Mouse (Mus musculus) CH12.LX (cell line): ENCODE data around the gene Mgat5. TPM values are rescaled to one million over a fixed set of nuclear protein-coding genes. Genes with fewer than 3 reads are reported as not detected.

Experiments used
- DNase-seq: peaks from one replicate; pipeline ENCODE4 v3.0.0-alpha.2; 2013; ENCODE audit errors: extremely low read depth
- H3K27ac ChIP-seq: 2 replicates; pipeline ENCODE4 v1.5.1; 2012; ENCODE audit warnings: low read depth, mild to moderate bottlenecking, control low read depth, moderate library complexity; ENCODE audit not compliant: insufficient read depth
- H3K27me3 ChIP-seq: replicated peaks from 2 replicates; pipeline ENCODE3; 2012; ENCODE audit warnings: inconsistent platforms
- H3K36me3 ChIP-seq, 2 experiments: replicated peaks in 1 of 2; 2 replicates each; pipeline versions ENCODE3 to v1.6.1; 2012; ENCODE audit warnings: inconsistent platforms in 1 of 2, low read length in 1 of 2, mild to moderate bottlenecking in 1 of 2, mixed read lengths in 1 of 2, moderate library complexity in 1 of 2; ENCODE audit not compliant: control insufficient read depth in 1 of 2, insufficient read depth in 1 of 2
- H3K4me1 ChIP-seq, 2 experiments: 2 replicates each; pipeline ENCODE4 v1.6.1; 2012; ENCODE audit warnings: inconsistent platforms in 1 of 2, moderate library complexity in 1 of 2; ENCODE audit not compliant: insufficient read depth in 2 of 2, control insufficient read depth in 1 of 2
- H3K4me2 ChIP-seq: 2 replicates; pipeline ENCODE4 v1.6.1; 2012; ENCODE audit warnings: low read depth, mild to moderate bottlenecking, control low read depth; ENCODE audit not compliant: poor library complexity, insufficient read depth, severe bottlenecking
- H3K4me3 ChIP-seq, 3 experiments: fragments of 150-350 bp in 1 of 3; sonication (generic) in 1 of 3; replicated peaks in 1 of 3; 2 replicates each; pipeline versions ENCODE3 to v1.5.1; 2011 to 2012; ENCODE audit warnings: low read depth in 2 of 3, low read length in 2 of 3, mild to moderate bottlenecking in 2 of 3, moderate library complexity in 2 of 3, control low read depth in 1 of 3, improper control_type of control experiment in 1 of 3, inconsistent platforms in 1 of 3, mixed read lengths in 1 of 3; ENCODE audit not compliant: poor library complexity in 1 of 3
- H3K79me2 ChIP-seq: replicated peaks from 2 replicates; pipeline ENCODE4 v1.6.1; 2012; ENCODE audit warnings: mild to moderate bottlenecking, moderate library complexity; ENCODE audit not compliant: control insufficient read depth, poor library complexity, insufficient read depth, severe bottlenecking; ENCODE audit errors: extremely low read depth
- H3K9ac ChIP-seq: 2 replicates; pipeline ENCODE4 v1.6.1; 2012; ENCODE audit warnings: low read depth, mild to moderate bottlenecking, control low read depth, moderate library complexity; ENCODE audit not compliant: insufficient read depth
- H3K9me3 ChIP-seq: replicated peaks from 2 replicates; pipeline ENCODE3; 2012; ENCODE audit warnings: low read length, inconsistent platforms, mixed read lengths
- BHLHE40 ChIP-seq: IDR thresholded peaks from 2 replicates; pipeline ENCODE4 v1.6.1; 2011; ENCODE audit warnings: mild to moderate bottlenecking, low read depth, low read length, improper control_type of control experiment
- CHD1 ChIP-seq: IDR thresholded peaks from 2 replicates; pipeline ENCODE4 v1.6.1; 2012; ENCODE audit warnings: low read depth, low read length, improper control_type of control experiment, inconsistent platforms
- CTCF ChIP-seq, 2 experiments: IDR thresholded peaks in 1 of 2; conservative IDR thresholded peaks in 1 of 2; 2 replicates each; pipeline ENCODE4 v1.5.1; 2011 to 2012; ENCODE audit warnings: low read depth in 2 of 2, low read length in 2 of 2, improper control_type of control experiment in 1 of 2, inconsistent platforms in 1 of 2, mild to moderate bottlenecking in 1 of 2, moderate library complexity in 1 of 2
- ELF1 ChIP-seq: IDR thresholded peaks from 2 replicates; pipeline ENCODE4 v1.6.1; 2014; ENCODE audit warnings: low read depth, mild to moderate bottlenecking, inconsistent platforms, low read length, improper control_type of control experiment
- ETS1 ChIP-seq: conservative IDR thresholded peaks from 2 replicates; pipeline ENCODE4 v1.6.1; 2012; ENCODE audit warnings: low read depth, mild to moderate bottlenecking, inconsistent platforms, low read length, improper control_type of control experiment, moderate library complexity
- HCFC1 ChIP-seq: IDR thresholded peaks from 2 replicates; pipeline ENCODE4 v1.6.1; 2012; ENCODE audit warnings: low read depth, mild to moderate bottlenecking, inconsistent platforms, low read length, improper control_type of control experiment
- JUN ChIP-seq: IDR thresholded peaks from 2 replicates; pipeline ENCODE4 v1.6.1; 2011; ENCODE audit warnings: low read depth, mild to moderate bottlenecking, low read length, improper control_type of control experiment, moderate library complexity; ENCODE audit not compliant: insufficient read depth
- JUND ChIP-seq: conservative IDR thresholded peaks from 2 replicates; pipeline ENCODE4 v1.6.1; 2011; ENCODE audit warnings: low read depth, low read length, improper control_type of control experiment
- MEF2A ChIP-seq: IDR thresholded peaks from 2 replicates; pipeline ENCODE4 v1.6.1; 2014; ENCODE audit warnings: low read depth, mild to moderate bottlenecking, inconsistent platforms, low read length, improper control_type of control experiment, borderline replicate concordance
- MXI1 ChIP-seq: IDR thresholded peaks from 2 replicates; pipeline ENCODE4 v1.6.1; 2011; ENCODE audit warnings: mild to moderate bottlenecking, low read depth, low read length, improper control_type of control experiment
- MYC ChIP-seq: IDR thresholded peaks from 2 replicates; pipeline ENCODE4 v1.6.1; 2011; ENCODE audit warnings: low read depth, mild to moderate bottlenecking, improper control_type of control experiment, low read length
- NELFE ChIP-seq: IDR thresholded peaks from 2 replicates; pipeline ENCODE4 v1.6.1; 2011; ENCODE audit warnings: low read depth, low read length, improper control_type of control experiment
- NRF1 ChIP-seq: IDR thresholded peaks from 2 replicates; pipeline ENCODE4 v1.6.1; 2014; ENCODE audit warnings: low read depth, mild to moderate bottlenecking, inconsistent platforms, low read length, improper control_type of control experiment, moderate library complexity
- PAX5 ChIP-seq: IDR thresholded peaks from 2 replicates; pipeline ENCODE4 v1.6.1; 2012; ENCODE audit warnings: low read length, inconsistent platforms, mixed read lengths
- POLR2A ChIP-seq: IDR thresholded peaks from 2 replicates; pipeline ENCODE4 v1.6.1; 2011; ENCODE audit warnings: low read depth, mild to moderate bottlenecking, improper control_type of control experiment, low read length
- RAD21 ChIP-seq: IDR thresholded peaks from 2 replicates; pipeline ENCODE4 v1.6.1; 2011; ENCODE audit warnings: low read depth, mild to moderate bottlenecking, low read length, improper control_type of control experiment, moderate library complexity
- RCOR1 ChIP-seq: conservative IDR thresholded peaks from 2 replicates; pipeline ENCODE4 v1.6.1; 2012; ENCODE audit warnings: low read depth, mild to moderate bottlenecking, inconsistent platforms, low read length, improper control_type of control experiment
- SIN3A ChIP-seq: IDR thresholded peaks from 2 replicates; pipeline ENCODE4 v1.6.1; 2012; ENCODE audit warnings: low read length, improper control_type of control experiment, inconsistent platforms
- USF1 ChIP-seq: IDR thresholded peaks from 2 replicates; pipeline ENCODE4 v1.6.1; 2014; ENCODE audit warnings: low read depth, mild to moderate bottlenecking, inconsistent platforms, low read length, improper control_type of control experiment
- USF2 ChIP-seq: conservative IDR thresholded peaks from 2 replicates; pipeline ENCODE4 v1.6.1; 2011; ENCODE audit warnings: low read depth, low read length, improper control_type of control experiment
- ZC3H11A ChIP-seq: IDR thresholded peaks from 2 replicates; pipeline ENCODE4 v1.6.1; 2012; ENCODE audit warnings: low read depth, mild to moderate bottlenecking, inconsistent platforms, low read length, improper control_type of control experiment
- ZKSCAN1 ChIP-seq: IDR thresholded peaks from 2 replicates; pipeline ENCODE4 v1.6.1; 2012; ENCODE audit warnings: low read depth, inconsistent platforms, low read length, improper control_type of control experiment, borderline replicate concordance
- ZMIZ1 ChIP-seq: IDR thresholded peaks from 2 replicates; pipeline ENCODE4 v1.6.1; 2012; ENCODE audit warnings: low read depth, mild to moderate bottlenecking, inconsistent platforms, low read length, improper control_type of control experiment
- ZNF384 ChIP-seq: IDR thresholded peaks from 2 replicates; pipeline ENCODE4 v1.6.1; 2012; ENCODE audit warnings: low read depth, low read length, improper control_type of control experiment, inconsistent platforms
- dilution Hi-C: fragments of 300-500 bp; cut with MboI; formaldehyde crosslinking; loops from 2 replicates; pipeline ENCODE4 v1.14.3; 2020; ENCODE audit warnings: low sequenced_read_pairs; ENCODE audit not compliant: extremely low pct_unique_long_range_greater_than_20kb, extremely low pct_ligation_motif_present
- in situ Hi-C: fragments of 300-500 bp; cut with MboI; formaldehyde crosslinking; loops from 3 replicates; pipeline ENCODE4 v1.14.3; 2019; ENCODE audit warnings: low sequenced_read_pairs, low pct_ligation_motif_present, low pct_unique_long_range_greater_than_20kb, mixed read lengths
- polyA plus RNA-seq: library from polyadenylated mRNA; unstranded; fragments of >175 nt; gene quantifications from 2 replicates; pipeline ENCODE4 v1.2.1, GENCODE M21; 2012; ENCODE audit warnings: low read depth; ENCODE audit not compliant: insufficient read length
- total RNA-seq, 2 experiments: library from RNA; depleted of rRNA; stranded (reverse); fragments of 300-350 nt in 1 of 2; fragments of >200 nt in 1 of 2; gene quantifications; 2 replicates each; pipeline ENCODE4 v1.2.3; 2012 to 2014

Gene Mgat5
- total and polyA plus RNA-seq, 3 experiments = 5.9 to 8.8 (median 6.6) TPM

DNA sequence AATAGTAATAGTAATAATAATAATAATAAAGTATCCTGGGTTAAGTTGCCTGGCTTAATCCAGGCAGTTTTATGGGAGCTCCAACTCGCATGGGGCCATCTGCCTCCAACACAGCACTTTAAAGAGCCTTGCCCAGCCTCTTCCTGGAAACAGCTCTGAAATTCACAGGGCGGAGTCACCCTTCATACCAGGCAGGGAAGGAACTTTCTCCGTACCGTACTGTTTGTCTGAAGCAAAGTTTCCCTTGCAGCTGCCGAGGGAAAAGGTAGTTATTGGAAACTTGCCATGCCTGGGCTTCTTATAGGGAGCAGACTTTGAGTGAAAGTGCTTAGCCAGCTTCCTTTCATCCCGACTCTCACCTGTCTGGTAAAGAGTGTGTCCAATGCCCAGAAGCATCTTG lies 232.3 kb downstream of the Mgat5 start:
- Histone ChIP-seq H3K27ac (no peak overlapping the region), H3K27me3 (no peaks in the 10 kb centered on the region), H3K4me2 (no peak overlapping the region), H3K36me3 (peaks cover 0 to 23% of the 10 kb centered on the region in 2 experiments), H3K9me3 (no peaks in the 10 kb centered on the region), H3K79me2 (no peaks in the 10 kb centered on the region), H3K9ac (no peak overlapping the region), H3K4me1 (peaks cover 27 to 57% of the 10 kb centered on the region in 2 experiments), H3K4me3 (no peak overlapping the region)
- dilution Hi-C loops = no loop called here
- in situ Hi-C loops = no loop called here
- no peak for TF ChIP-seq MYC
- TF ChIP-seq NELFE = no peak
- TF ChIP-seq PAX5 = no peak
- TF ChIP-seq HCFC1 = no peak
- no peak for TF ChIP-seq USF2
- TF ChIP-seq RAD21 = no peak
- TF ChIP-seq ZKSCAN1 = no peak
- TF ChIP-seq BHLHE40 = no peak
- no peak for TF ChIP-seq USF1
- no peak for DNase-seq

DNA sequence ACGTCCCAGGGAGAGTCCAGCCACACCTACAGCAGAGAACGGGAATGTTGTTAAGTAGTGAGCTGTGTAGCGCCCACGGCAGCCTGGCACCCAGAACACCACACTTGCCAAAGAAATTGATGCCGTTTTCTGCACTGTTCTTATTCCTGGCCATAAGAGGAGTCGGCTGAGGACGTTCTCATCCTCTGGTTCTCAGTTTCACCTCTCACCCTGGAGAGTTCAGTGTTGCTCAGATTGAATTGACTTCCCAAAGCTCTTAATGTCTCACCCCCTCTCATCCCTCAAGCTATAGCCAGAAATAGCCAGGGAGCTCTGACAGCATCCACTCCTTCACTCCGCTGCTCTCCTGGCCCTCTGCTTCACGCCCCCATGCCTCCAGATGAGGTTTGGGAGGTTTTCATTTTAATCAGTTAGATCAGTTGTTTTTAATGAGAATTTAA lies 234.7 kb downstream of the Mgat5 start:
- Histone ChIP-seq H3K4me1 (peaks cover 33 to 64% of the 10 kb centered on the region in 2 experiments), H3K4me2 (no peak overlapping the region), H3K27ac (no peak overlapping the region), H3K9ac (no peak overlapping the region), H3K9me3 (no peaks in the 10 kb centered on the region), H3K27me3 (no peaks in the 10 kb centered on the region), H3K79me2 (no peaks in the 10 kb centered on the region), H3K36me3 (peaks cover 0 to 22% of the 10 kb centered on the region in 2 experiments), H3K4me3 (no peak overlapping the region)
- in situ Hi-C loops = no loop called here
- no peak for DNase-seq
- dilution Hi-C loops = no loop called here
- no peak for TF ChIP-seq HCFC1
- TF ChIP-seq POLR2A = no peak
- no peak for TF ChIP-seq USF2
- TF ChIP-seq RAD21 = no peak
- TF ChIP-seq CTCF (conservative IDR thresholded peaks at IDR 0.05 in 1 of 2, IDR thresholded peaks at IDR 0.05 in 1 of 2; ENCODE audit: low read depth in 2 of 2, low read length in 2 of 2) = no peak
- no peak for TF ChIP-seq MEF2A
- no peak for TF ChIP-seq ZMIZ1
- TF ChIP-seq RCOR1 = no peak
- TF ChIP-seq ELF1 = no peak
- no peak for TF ChIP-seq MYC
- TF ChIP-seq ZC3H11A = no peak
- no peak for TF ChIP-seq SIN3A
- TF ChIP-seq JUN = no peak
- no peak for TF ChIP-seq MXI1
- TF ChIP-seq JUND = no peak
- TF ChIP-seq ETS1 = no peak
- no peak for TF ChIP-seq ZNF384
- no peak for TF ChIP-seq CHD1
- TF ChIP-seq NRF1 = no peak
